Mouse (Mus musculus): ENCODE measurements around the gene Exosc5.
A peak's percentile ranks its signal among the peaks of the same experiment; 100 is the strongest.

The Exosc5 gene

DNA sequence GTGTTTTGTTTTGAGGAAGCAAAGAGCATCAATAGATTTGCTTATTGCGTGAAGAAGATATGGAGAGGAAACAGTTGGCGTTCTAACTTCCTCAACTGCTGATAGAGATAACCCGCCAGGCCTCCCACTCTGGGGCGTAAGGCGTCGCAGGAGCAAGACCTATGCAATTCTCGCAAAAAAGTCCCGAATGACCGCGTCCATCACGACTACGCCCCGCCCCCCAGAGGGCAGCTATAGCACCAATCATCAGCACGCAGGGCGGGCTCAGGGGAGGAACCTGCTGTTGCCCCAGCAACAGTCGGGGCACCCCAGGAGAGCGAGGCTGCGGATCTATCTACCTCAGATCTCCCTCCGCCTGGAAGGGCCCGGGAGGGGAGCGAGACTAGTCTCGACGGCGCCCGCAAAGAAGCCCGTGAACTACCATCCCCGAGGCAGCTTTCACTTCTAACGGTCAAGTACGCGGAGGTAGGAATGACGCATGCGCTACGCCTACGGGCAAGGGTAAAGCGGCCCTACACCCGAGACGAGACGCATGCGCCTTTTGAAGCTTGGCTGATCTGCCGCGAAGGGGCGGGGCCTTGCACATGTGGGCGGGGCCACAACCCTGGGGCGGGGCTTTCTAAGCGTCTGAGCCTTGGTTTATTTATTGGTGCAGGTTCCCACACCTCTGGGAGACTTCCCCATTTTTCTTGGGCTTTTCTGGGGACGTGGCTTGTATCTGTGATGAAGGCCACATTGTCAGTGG, 21.7 kb downstream of the Exosc5 start, which contains the start of gene B9d2:
TSS of gene B9d2 (plus strand) at position 267 of the 745 bp plus-strand sequence.
- peak; percentile 98 for DNase-seq

- no peak for DNase-seq
Observed at GRCm38 (mm10) chr7:25681341-25682231, 22.6 kb downstream of the Exosc5 start.

- DNase-seq = peak; percentile 62
Observed at GRCm38 (mm10) chr7:25683474-25684180, 24.7 kb downstream of the Exosc5 start.

- no peak for DNase-seq
Observed at GRCm38 (mm10) chr7:25684659-25685058, 25.7 kb downstream of the Exosc5 start.

DNA sequence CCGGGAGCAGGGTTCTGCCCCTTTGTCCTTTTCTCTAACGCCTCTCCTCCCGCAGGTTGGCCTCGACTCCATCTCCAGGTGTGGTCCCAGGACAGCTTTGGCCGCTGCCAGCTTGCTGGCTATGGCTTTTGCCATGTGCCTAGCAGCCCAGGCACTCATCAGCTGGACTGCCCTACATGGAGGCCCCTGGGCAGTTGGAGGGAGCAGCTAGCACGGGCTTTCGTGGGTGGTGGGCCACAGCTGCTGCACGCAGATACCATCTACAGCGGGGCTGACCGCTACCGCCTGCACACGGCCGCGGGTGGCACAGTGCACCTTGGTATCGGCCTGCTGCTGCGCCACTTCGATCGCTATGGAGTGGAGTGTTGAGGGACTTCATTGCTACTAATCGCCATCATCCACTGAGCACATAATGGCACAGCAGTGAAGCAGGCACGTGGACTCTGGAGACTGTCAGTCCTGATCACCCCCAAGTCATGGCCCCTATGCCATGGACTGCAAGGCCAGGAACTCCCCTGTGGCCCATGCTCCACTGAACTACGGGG, 27.0 kb downstream of the Exosc5 start:
- DNase-seq = no peak

DNA sequence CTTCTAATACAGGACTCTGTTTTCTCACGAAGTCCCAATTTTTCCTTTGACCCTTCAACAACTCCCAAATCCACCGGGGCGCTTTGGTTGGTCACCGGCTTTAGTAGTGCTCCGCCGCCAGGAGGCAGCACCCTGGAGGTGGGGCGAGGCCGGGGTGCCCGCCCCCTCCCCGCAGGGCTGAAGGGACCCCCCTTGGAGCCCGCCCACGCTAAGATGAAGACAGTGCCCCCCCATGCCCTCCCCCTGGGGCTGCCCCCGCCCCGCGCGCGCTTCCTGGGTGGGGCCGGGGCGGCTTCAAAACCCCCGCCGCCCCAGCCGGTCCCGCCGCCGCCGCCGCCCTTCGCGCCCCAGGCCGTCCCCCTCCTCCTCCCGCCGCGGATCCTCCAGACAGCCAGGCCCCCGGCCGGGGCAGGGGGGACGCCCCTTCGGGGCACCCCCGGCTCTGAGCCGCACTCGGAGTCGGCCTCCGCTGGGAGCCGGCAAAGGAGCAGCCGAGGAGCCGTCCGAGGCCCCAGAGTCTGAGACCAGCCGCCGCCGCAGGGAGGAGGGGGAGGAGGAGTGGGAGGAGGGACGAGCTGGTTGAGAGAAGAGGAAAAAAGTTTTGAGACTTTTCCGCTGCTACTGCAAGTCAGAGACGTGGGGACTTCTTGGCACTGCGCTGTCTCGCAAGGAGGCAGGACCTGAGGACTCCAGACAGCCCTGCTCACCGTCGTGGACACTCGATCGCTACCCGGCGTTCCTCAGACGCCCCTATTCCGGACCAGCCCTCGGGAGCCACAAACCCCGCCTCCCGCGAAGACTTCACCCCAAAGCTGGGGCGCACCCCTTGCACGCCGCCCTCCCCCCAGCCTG, 27.9 kb downstream of the Exosc5 start, which contains the start of gene Tgfb1:
TSS of gene Tgfb1 (plus strand) at position 323 of the 852 bp plus-strand sequence.
- DNase-seq = peak; percentile 88

GRCm38 (mm10) chr7:25687811-25688401, 28.9 kb downstream of the Exosc5 start:
- DNase-seq = peak; percentile 71

- peak; percentile 90 for DNase-seq
Observed at GRCm38 (mm10) chr7:25688810-25689586, 30.0 kb downstream of the Exosc5 start.

GRCm38 (mm10) chr7:25689603-25690021, 30.6 kb downstream of the Exosc5 start:
- no peak for DNase-seq

- DNase-seq = no peak
Observed at GRCm38 (mm10) chr7:25690051-25690450, 31.1 kb downstream of the Exosc5 start.

- no peak for DNase-seq
Observed at GRCm38 (mm10) chr7:25694104-25694503, 35.1 kb downstream of the Exosc5 start.

GRCm38 (mm10) chr7:25699851-25700250, 40.9 kb downstream of the Exosc5 start:
- no peak for DNase-seq

GRCm38 (mm10) chr7:25700732-25701131, 41.8 kb downstream of the Exosc5 start:
- no peak for DNase-seq

GRCm38 (mm10) chr7:25702350-25702749, 43.4 kb downstream of the Exosc5 start:
- no peak for DNase-seq

DNA sequence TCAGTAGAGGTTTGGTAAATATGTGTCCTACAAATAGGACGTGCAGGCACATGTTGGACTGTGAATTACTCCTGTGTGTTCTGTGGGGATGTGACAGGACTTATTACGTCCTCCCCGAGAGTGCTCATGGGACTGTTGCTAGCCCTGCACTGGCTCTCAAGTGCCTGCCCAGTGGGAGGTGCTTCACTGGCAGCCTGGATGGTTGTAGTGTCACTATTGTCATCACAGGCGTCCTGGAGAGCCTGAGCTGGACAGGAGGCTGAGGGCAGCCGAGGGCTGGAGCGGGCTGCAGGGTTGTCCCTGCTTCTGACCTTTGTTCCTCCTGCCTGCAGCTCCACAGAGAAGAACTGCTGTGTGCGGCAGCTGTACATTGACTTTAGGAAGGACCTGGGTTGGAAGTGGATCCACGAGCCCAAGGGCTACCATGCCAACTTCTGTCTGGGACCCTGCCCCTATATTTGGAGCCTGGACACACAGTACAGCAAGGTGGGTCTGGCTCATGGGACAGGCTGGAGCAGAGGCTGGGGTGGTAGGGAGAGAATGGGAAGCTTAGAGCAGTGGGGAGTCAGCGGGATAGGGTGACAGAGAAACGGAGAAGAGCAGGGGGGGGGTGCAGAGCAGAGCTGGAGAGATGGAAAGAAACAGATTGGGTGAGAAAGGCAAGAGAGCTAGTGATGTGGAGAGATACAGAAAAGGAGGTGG, 45.0 kb downstream of the Exosc5 start:
- no peak for DNase-seq

DNA sequence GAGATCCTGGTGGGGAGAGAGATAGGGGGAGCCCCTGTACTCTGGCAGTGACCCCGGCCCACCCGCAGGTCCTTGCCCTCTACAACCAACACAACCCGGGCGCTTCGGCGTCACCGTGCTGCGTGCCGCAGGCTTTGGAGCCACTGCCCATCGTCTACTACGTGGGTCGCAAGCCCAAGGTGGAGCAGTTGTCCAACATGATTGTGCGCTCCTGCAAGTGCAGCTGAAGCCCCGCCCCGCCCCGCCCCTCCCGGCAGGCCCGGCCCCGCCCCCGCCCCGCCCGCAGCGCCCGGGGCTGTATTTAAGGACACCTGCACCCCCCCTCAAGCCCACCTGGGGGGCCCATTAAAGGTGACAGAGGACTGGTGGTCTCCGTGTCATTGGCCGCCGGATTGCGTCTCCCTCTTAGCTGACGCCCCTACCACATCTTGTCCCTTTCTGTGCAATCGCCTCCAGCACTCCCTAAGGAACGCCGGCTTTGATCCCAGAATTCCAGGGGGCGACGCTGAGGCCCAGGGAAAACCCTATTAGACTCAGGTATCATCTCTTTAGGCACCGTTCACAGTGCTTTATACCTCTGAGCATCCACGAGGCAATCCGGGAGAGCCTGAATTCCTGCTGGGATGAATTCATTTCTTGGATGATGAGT, 45.9 kb downstream of the Exosc5 start:
- no peak for DNase-seq

GRCm38 (mm10) chr7:25705801-25706251, 46.9 kb downstream of the Exosc5 start:
- DNase-seq = peak; percentile 81

DNA sequence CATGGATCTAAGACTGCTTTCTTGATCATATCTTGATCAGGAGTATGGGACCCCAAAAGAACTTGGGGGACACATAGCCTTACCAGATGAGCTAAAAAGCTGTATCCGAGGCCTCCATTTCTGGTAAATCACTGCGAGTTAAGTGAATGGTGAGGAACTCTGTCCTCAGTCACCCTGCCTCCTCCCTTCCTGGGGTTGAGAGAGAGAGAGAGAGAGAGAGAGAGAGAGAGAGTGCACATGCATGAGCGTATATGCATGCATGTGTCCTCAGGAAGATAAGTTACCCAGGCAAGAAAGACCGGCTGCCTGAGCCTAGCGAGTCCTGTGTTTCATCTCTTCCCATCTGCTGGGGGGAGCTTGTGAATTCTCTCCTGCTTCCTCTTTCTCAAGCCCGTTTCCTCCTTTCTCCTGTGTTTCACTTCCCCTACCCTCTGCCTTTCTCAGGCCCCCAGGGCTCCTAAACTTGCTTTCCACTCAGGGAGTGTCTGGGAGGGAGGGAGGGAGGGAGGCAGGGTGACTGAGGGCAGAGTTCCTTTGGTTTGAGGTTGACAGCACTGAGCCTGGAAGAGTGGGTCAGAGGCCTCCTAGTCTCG, 47.7 kb downstream of the Exosc5 start:
- peak; percentile 54 for DNase-seq
